Mouse (Mus musculus) testis, postnatal 14 days (tissue): ENCODE results near the gene Pou5f1.

Experiments
- DNase-seq: peaks from one replicate; pipeline ENCODE4 v3.0.0; 2021; ENCODE audit warnings: low spot score

Gene Pou5f1

DNA sequence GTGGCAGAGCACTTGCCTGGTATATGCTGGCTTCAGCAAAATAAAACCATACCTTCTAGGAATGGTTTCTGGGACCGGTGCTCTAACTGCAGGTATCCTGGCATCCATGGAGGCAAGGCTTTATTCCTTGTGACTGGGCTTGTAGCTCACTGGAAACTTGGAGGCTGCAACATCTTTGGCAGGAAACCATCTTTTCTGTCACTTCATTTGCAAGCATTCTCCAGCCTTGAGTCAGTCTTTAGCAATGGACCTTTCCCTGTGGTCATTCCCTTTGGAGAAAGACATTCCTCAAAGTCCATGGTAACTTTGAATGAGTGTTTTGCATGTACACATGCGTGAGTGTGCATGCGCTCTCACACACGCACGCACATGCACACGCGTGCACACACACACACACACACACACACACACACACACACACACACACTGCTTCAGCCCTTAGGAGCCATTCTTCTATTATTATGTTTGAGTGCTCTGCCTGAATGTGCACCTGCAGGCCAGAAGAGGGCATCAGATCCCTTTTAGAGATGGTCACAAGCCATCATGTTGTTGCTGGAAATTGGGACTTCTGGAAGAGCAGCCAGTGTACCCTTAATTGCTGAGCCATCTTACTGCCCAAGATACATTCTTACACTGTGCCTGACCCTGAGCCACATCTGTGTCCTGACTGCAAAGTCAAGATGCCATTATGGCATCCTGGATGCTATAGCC lies 7.3 kb downstream of the Pou5f1 start:
- DNase-seq, result no peak

- peak; percentile 56 for DNase-seq
These were observed 8.1 kb downstream of the Pou5f1 start for GRCm38 (mm10) chr17:35513886-35514285.

DNA sequence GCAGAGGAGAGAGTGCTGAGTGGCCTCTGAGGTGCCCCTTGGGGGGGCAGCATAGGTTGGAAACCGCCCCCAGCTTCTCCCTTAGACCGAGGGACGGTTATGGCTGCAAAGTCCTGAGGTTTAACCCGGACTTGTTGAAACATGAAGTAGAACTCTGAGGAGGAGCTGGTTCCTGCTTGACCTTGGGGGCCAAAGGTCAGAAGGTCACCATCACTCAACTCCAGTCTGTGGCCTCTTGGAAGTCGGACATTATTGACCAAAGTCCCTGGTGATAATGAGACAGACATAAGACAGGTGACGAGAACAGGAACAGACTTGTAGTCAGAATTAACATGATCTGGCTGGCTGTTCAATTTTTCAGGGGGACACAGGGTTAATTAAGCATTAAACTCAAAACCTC lies 8.9 kb downstream of the Pou5f1 start:
- no peak for DNase-seq

- DNase-seq, result peak; percentile 37
These were observed 10.3 kb downstream of the Pou5f1 start for GRCm38 (mm10) chr17:35515911-35516640.

GRCm38 (mm10) chr17:35516652-35517500 lies 11.1 kb downstream of the Pou5f1 start, which contains the start of the genes Tcf19 and Cchcr1:
Gene Tcf19, minus strand, starts transcription at chr17:35516824.
Gene Cchcr1, plus strand, starts transcription at chr17:35517100.
- DNase-seq, result peak; percentile 98

- no peak for DNase-seq
These were observed 11.7 kb downstream of the Pou5f1 start for GRCm38 (mm10) chr17:35517526-35517925.

GRCm38 (mm10) chr17:35524354-35524753 lies 18.5 kb downstream of the Pou5f1 start:
- no peak for DNase-seq

DNA sequence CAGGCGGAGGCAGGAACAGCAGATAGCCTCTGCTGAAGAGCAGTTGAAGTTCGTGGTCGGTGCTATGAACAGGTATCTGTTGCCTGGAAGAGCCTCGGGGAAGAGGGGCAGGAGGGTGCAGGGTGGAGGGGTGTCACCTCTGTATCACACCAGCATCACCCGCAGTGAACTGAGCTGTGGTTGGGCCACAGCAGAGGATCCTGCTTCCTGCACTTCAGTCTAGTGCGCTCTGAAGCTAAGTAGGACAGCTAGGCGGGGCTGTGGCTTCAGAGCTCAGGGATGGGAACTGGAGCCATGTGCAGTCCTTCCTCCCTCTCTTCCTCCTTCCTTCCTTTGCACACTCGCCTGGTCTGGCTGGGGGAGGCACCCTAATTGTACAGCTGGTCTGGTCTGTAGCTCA lies 20.8 kb downstream of the Pou5f1 start:
- DNase-seq, result no peak

GRCm38 (mm10) chr17:35532360-35532759 lies 26.5 kb downstream of the Pou5f1 start:
- DNase-seq, result no peak

- DNase-seq, result no peak
These were observed 27.1 kb downstream of the Pou5f1 start, which contains the start of gene Psors1c2 for GRCm38 (mm10) chr17:35532901-35533300. Gene Psors1c2, plus strand, starts transcription at chr17:35533201.

- DNase-seq, result peak; percentile 59
These were observed 28.5 kb downstream of the Pou5f1 start for GRCm38 (mm10) chr17:35534343-35534742.

- no peak for DNase-seq
These were observed 31.6 kb downstream of the Pou5f1 start for GRCm38 (mm10) chr17:35537421-35537820.

DNA sequence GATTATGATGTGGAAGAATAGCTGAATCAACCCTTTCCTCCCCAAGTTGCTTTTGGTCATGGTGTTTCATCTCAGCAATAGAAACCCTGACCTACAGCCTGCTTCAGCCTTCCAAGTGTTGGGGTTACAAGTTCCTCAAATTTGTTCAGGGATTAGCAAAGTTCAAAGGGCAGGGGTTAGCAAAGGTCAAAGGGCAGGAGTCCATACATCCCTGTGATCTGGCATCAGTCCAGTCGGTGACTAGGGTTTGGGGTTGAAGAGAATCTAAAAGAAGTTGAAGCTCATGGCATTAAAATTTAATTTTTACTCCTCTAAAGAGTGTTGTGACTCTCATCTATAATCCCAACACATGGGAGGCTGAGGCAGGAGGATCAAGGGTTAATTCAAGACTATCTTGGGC lies 32.7 kb downstream of the Pou5f1 start:
- no peak for DNase-seq

GRCm38 (mm10) chr17:35539540-35539939 lies 33.7 kb downstream of the Pou5f1 start:
- no peak for DNase-seq

DNA sequence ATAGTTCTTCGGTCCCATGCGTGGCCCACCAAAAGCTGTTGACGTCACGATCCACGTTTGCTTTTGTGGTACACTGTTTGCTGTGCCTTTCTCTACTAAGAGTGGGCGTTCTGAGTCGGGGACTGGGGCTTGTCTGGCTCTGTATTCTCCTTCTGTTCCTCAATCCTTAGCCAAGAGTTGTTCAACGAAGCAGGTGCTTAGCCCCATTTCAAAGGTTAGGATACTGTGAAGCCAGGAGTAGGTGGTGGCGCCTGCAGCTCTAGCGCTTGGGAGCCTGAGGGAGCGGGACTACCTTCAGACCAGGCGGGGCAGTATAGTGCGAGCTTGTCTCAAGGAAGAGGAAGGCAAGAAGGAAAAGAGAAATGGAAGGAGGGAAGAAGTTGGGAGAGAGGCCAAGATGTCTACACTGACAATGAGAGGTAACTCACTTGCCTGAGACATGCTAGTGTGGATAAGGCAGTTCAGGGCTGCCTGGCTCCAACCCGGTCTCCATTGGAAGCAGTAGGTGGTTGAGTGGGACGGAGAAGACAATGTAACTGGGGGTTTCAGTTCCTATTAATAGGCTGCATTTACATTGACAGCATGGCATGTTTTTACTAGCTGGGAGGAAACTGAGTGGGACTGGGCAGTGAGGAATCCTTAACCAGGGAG lies 37.1 kb downstream of the Pou5f1 start:
- no peak for DNase-seq

GRCm38 (mm10) chr17:35543412-35543861 lies 37.6 kb downstream of the Pou5f1 start:
- DNase-seq, result no peak

- no peak for DNase-seq
These were observed 38.2 kb downstream of the Pou5f1 start for GRCm38 (mm10) chr17:35544001-35544400.

DNA sequence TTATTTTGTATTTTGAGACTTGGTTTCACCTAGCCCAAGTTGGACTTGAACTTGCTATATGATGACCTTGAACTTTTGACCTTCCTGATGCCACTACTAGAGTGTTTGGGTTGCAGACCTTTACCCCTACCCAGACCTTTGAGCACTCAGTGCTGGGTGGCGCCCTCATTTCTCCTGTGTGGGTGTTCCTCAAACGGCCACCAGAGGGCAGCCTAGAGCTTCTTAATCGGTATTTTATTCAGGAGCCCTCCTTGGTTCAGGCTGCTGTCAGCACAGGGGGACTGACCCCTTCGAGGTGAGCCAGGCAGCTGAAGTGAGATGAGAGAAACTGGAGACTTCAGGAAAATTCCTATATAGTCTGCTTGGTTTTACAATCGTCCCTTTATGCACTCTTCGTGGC lies 38.9 kb downstream of the Pou5f1 start:
- no peak for DNase-seq

GRCm38 (mm10) chr17:35547465-35547864 lies 41.6 kb downstream of the Pou5f1 start:
- no peak for DNase-seq

DNA sequence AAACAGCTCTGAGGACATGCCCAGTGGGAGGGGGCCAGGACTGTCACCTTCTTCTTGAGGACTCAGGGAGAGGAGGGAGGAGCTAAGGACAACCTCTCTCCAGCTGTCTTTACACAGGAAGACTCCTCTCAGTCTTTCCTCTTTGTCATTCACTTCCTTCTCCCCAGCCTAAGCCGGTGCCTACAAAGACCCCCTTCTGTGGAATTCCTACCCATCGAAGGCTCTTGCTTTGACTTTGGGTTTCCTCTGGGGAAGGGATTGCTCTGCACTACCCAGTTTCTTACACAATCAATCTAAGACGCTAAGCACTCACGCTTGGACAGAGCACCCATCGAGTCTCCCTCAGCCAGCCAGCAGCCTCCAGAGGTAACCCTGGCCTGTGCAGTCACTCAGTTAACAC lies 42.8 kb downstream of the Pou5f1 start:
- no peak for DNase-seq

DNA sequence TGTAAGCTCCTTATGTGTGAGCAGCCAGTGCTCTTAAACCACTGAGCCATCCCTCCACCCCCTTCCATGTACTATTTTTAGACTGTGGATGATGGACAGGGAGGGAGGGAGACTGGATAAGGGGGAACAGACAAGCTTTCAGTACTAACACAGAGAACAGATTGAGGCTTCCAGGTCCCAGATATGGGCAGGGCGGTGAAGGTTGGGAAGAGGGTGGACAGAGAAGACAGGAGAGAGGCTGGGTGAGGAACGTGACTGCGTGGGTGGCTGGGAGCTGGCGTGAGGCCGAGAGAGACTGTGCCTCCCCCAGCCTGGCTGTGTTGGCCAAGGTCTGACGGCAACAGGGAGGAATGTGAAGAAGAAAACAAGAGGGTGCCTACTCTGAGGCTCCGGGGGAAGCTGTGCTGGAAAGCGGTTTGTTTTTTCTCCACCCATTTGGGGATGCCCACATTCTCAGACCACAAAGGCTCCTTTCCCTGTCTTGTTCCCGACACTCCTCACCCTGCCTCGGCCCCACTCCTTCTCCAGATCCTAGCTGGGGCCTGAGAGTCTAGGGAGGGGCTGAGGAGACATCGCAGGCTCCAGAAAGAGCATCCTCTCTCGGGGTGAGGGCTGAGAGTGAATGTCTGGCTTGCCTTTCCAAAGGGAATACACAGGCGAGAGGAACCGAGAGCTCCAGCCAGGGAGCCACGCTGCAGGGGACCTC lies 43.8 kb downstream of the Pou5f1 start:
- peak; percentile 89 for DNase-seq
